Mouse (Mus musculus): ENCODE measurements at regions not wholly inside any gene's neighbourhood (a gene's known extent, or its start where the extent isn't known, plus 50 kb on each side); places are given as distances from the start of the nearest gene placed in this dataset.

DNA sequence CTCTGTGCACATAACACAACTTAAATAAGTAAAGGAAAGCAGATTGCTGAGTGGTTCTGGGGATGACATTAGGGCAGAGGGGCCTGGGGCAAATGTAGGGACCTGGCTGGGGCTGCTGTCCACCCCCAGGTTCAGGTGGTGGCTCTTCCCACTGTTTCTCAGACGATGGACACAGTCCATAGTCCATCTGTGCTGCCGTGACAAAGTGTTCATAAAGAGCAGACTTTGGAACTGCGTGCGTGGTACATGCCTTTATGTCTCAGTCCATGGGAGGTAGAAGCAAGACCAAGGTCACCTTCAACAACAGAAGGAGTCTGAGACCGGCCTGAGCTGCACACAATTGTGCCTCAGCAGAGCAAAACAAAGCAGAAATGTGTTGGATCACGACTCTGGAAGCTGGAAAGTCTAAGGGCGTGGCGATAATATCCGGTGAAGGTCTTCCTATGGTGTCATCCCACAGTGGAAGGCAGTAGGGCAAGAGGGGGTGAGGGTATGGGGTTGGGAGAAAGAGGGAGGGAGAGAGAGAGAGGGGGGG, 117.4 kb downstream of the Vegfa start:
- TF ChIP-seq CTCF (IDR thresholded peaks at IDR 0.05 in 2 of 3, conservative IDR thresholded peaks at IDR 0.05 in 1 of 3; ENCODE audit: control insufficient read depth in 1 of 3, insufficient read depth in 1 of 3, low read depth in 2 of 3, low read length in 3 of 3, poor library complexity in 1 of 3, severe bottlenecking in 1 of 3) (no peak), E2F4 (IDR thresholded peaks at IDR 0.05; ENCODE audit: borderline replicate concordance, low read depth, low read length) (no peak), TBP (IDR thresholded peaks at IDR 0.05; ENCODE audit: low read depth, low read length) (no peak), POLR2A (IDR thresholded peaks at IDR 0.05; ENCODE audit: control insufficient read depth in 1 of 2, insufficient read depth in 1 of 2, low read depth in 1 of 2, low read length in 2 of 2, poor library complexity in 1 of 2) (no peak), POLR2AphosphoS5 (IDR thresholded peaks at IDR 0.05; ENCODE audit: borderline replicate concordance, low read depth, low read length) (no peak), GATA1 (IDR thresholded peaks at IDR 0.05; ENCODE audit: low read depth, low read length) (no peak), ZMIZ1 (IDR thresholded peaks at IDR 0.05; ENCODE audit: low read depth, low read length) (no peak), ZNF384 (IDR thresholded peaks at IDR 0.05; ENCODE audit: low read depth, low read length) (no peak), ETS1 (IDR thresholded peaks at IDR 0.05; ENCODE audit: low read depth, low read length) (no peak)
